Mouse (Mus musculus): ENCODE data around the gene Cry2.

The Cry2 gene

GRCm38 (mm10) chr2:92388891-92389641 is 44.8 kb downstream of the Cry2 start:
- peak; percentile 85 for DNase-seq (ENCODE audit: low read depth, low spot score)

DNA sequence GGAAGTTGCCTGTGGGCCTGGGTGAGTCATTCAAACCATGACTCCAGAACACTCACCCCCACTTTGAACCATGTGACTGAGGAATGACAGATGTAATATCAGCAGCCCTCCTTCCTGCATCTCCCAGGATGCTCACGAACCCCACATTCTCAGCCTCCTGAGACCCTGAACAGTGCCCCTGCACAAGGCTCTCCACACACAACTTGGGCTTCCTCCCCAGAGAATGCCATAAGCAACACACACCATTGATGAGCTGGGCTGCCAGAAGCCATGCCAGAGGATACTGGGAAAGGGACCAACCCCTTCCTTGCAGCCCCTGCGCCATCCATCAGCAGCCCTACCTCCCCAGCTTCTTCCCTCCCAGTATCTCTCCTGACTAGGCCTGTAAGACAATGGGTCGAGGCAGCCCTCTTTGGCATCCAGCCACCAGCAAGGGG is 45.7 kb downstream of the Cry2 start:
- DNase-seq (ENCODE audit: low read depth, low spot score) = no peak

- DNase-seq (ENCODE audit: low read depth, low spot score) = no peak
These were observed 46.2 kb downstream of the Cry2 start for GRCm38 (mm10) chr2:92387646-92388045.

DNA sequence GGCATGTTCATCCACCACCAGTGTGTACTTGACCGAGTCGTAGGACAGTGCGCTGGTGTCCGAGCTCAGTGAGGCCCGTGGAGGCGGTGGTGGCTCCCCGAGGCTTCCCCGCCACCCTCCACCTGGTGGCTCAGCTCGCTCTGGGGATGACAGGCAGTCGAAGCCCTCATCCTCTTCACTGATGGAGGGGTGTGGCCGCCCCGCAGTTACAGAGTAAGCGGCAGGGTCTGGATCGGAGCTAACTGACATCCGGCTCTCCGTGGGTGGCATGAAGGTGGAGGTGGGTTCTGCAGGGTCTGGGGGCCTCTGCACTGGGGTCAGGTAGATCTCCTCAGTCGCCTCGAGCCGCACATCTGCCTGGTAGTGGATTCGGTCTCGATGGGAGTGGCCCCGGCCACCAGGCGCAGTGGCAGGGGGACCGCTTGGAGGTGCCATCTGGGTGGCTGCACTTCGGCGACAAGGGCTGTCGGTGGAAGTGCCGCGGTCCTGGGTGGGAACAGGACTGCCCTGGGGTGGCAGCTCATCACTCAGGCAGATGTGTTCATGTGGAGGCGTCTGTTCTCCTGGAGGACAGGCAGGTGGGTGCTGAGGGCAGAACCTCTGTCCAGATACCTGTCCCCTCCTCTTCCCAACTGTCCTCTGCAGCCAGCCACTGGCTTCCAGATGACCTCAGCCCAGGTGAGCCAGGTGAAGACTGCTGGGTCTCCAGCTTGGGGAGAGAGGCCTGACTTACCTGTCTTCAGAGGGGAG is 46.8 kb downstream of the Cry2 start:
- no peak for DNase-seq (ENCODE audit: low read depth, low spot score)

GRCm38 (mm10) chr2:92385113-92386051 is 48.5 kb downstream of the Cry2 start:
- no peak for DNase-seq (ENCODE audit: low read depth, low spot score)

GRCm38 (mm10) chr2:92384101-92384500 is 49.7 kb downstream of the Cry2 start:
- DNase-seq (ENCODE audit: low read depth, low spot score) = no peak

- no peak for DNase-seq (ENCODE audit: low read depth, low spot score)
These were observed 51.1 kb downstream of the Cry2 start for GRCm38 (mm10) chr2:92382759-92383158.

- no peak for DNase-seq (ENCODE audit: low read depth, low spot score)
These were observed 51.8 kb downstream of the Cry2 start, which contains the start of gene 1700029I15Rik for GRCm38 (mm10) chr2:92381901-92382588. Gene 1700029I15Rik, plus strand, starts transcription at chr2:92382538.

GRCm38 (mm10) chr2:92381161-92381560 is 52.7 kb downstream of the Cry2 start:
- DNase-seq (ENCODE audit: low read depth, low spot score) = no peak

GRCm38 (mm10) chr2:92380495-92381050 is 53.3 kb downstream of the Cry2 start:
- no peak for DNase-seq (ENCODE audit: low read depth, low spot score)

DNA sequence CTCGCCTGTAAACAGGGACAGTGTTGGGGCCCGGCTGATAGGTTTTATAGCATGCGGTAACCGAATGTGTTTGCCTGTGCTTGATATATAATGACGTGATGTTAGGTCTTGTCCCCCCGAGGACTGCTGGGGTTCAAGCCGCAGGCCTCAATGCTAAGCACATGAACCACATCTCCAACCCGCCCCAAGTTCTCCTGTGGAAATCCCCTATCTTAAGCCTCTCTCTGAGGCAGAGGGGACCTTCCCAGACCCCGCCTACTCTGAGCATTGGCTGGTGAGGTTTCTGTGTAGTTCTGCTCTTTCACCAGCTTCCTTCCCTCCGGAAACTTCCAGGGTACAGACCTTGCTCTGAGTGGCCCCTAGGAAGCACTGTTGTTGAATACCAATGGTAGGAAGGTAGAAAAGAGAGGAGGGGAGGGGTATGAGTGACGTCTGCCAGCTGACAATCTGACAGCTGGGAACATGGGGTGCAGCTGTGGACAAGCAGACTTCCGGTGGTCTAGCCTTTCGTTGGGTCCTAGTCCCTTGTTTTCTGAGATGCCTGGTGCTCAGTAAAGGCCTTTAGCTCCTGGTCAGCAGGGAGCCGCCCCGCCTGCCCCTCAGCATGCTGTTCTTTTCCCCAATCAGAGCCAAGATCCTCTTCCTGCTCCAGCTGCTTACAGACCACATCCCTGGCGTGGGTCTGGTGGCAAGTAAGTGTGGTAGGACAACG is 53.9 kb downstream of the Cry2 start:
- DNase-seq (ENCODE audit: low read depth, low spot score) = no peak

DNA sequence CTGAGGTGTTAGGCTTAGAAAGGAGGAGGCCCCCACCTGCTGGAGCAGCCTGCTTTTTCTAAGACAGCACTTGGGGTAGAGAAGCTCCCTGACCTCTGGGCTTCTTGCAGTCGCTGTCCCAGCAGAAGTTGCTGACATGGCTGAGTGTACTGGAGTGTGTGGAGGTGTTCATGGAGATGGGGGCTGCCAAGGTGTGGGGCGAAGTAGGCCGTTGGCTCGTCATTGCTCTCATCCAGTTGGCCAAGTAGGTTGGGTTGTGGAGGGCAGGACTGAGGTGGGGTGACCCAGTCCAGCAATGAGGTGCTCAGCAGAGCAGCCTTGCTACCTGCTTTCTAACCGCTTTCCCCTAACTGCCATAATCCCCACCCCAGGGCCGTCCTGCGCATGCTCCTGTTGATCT is 56.5 kb downstream of the Cry2 start:
- no peak for DNase-seq (ENCODE audit: low read depth, low spot score)

DNA sequence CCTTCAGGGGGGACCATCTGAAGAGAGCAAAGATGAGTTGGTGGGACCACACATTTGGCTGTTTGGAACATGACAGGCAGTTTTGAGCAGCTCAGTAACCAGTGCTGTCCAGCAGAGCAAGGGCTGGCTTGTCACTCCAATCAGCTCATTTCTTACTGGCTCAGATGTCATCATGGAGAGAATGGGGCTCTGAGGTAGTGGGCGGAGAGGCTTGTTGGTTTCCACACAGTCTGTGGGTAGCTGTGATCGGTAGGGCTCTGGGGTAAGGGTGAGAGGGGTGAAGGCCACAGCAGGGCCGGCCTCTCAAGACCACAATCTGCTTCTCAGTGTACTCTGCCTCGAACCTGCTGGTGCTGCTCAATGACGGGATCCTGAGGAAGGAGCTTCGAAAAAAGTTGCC is 57.5 kb downstream of the Cry2 start:
- DNase-seq (ENCODE audit: low read depth, low spot score) = no peak

DNA sequence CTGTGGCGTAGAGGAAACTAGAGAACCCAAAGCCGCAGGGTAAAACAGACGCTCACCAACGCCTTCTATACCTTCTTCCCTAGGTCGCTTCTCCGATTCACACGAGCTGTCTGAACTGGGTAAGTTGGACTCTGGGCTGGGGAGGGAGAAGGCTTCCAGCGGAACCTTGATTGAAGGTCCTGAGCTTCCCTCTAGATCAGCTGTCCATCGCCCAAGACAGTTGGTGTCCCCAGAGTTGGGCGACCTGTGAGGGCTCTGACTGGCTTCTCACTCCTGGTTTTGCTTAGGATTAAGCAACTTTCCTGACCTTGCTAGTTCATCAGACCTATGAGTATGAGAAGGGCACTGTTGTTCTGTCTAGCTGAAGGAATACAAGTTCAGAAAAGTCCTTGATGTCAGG is 58.1 kb downstream of the Cry2 start:
- no peak for DNase-seq (ENCODE audit: low read depth, low spot score)

DNA sequence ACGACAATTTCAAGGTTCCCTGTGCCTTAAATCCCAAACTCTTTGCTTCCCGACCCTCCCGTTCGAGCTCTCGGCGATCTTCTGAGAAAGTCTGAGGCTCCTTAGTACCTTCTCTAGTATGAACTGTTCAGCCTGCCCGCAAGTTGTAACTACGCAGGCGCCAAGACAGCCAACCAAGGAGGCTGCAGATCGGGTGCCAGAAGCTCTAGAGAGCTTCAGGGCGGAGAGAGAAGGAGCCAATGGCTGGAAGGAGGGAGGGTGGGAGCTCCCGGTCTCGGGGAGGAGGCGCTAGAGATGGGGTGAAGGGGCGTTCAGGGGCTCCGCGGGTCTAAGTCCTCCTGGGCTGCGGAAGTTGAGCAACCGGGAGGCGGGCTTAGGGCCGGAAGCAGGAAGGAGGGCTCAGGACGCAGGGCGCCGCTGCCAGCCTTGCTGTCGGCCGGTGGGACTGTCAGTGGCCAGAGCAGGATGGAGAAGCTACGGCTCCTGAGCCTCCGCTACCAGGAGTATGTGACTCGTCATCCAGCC is 58.7 kb downstream of the Cry2 start:
- peak; percentile 95 for DNase-seq (ENCODE audit: low read depth, low spot score)

DNA sequence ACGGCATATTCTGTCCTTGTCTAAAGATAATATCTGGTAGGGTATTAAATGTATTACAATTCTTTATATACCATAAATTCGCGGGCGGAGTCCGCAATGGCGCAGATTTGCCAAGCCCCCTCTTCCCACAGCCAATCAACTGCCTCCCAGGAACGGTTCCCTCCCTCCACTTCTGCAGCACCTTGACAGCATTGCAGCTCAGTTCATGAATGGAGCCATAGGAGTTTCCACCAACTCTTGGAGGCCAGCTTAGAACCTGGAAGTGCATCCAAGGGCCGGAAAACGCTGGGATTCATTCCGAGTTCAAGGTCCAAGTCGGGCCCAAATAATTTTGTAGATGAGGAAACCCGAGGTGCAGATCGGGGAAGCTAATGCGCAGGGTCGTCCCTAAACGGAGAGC is 59.3 kb downstream of the Cry2 start, which contains the start of the genes Pex16 and Large2:
Gene Pex16 (plus strand): TSS at position 163 of the 400 bp plus-strand sequence.
Gene Large2 (minus strand): TSS at position 356 of the 400 bp plus-strand sequence.
- no peak for DNase-seq (ENCODE audit: low read depth, low spot score)

DNA sequence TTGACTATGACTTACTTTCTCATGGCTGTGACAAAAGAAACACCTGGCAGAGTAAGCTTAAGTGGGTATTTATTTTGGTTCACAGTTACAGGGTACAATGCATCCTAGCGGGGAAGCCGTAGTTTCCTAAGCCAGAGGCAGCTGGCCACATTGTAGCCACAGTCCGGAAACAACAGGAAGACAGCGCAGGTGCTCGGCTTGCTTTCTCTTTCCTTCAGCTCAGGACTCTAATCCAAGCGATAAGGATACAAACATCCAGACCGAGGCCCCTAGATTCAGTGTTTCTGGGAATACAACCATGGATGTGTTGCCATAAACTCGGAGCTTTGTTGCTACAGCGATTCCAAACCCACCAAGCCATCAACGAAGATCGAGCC is 60.4 kb downstream of the Cry2 start:
- DNase-seq (ENCODE audit: low read depth, low spot score) = no peak

DNA sequence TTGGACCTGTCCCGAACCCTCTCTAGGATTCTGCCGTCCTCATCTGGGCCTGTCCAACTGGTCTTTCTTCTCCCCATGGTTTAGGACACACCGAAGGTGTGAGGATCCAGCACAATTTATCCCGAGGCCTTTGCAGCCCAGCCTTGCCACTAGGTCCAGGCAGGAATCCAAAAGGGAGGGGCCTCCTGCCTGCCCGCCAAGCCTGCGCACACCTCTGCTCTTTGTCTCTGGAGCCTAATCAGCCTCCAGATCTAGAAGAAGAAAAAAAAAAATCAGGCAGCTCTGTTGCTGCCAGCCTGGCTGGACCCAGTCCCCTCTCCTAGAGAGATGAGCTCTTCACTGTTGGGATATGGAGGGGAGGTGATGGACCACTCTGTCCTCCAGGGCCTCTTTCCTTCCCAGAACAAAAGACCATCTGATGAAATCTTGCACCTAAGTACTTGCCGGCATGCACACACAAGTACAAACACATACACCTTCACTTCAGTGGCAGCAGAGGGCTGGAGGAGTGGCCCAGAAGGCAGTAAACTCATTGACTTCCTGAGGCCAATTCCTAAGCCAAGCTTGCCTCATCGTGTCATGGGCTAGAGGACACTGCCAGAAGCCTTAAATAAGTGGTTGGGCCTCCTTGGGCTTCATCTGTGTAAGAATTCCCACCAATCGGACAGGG is 60.9 kb downstream of the Cry2 start:
- DNase-seq (ENCODE audit: low read depth, low spot score) = no peak

DNA sequence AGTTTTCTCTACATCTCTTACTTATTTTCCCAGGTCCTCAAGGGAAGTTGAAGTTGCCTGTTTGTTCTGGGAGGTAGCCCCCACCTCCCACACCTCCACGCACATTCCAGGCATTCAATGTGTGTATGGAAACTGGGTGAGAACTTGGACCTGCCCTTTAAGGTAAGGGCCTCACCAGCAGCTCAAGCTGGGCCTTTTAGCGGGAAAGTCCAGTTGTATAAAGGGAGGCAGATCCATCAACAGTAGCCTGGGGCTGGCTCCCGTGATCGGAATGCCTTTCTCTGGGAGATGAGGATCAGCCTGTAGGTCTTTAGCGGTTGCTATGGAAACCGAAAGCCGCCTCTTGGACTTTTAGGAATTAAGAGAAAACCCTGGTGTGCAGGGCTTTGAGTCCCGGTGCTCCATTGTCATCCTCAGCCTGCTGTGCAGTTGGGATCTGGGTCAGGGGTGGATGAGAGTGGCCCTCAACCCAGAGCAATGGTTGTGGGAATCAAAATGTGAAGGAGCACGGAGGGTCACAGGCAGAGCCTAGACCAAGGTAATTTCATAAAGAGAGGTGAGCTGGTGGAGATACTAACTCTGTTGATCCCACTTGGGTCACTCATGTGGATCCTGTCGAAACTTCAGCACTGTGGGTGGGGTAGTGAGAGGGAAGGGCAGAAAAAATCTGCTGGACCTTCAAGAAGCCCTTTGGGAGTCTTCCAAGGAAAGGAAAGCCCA is 61.7 kb downstream of the Cry2 start:
- no peak for DNase-seq (ENCODE audit: low read depth, low spot score)
